Mouse (Mus musculus) kidney, adult 2 months (tissue): ENCODE data around the gene Abcb4.
"Not testable (repeated sequence)": the region's sequence is repeated elsewhere in the genome, so short reads cannot be mapped to it uniquely, and the experiment has no call there.

Experiments used
- CTCF ChIP-seq: fragments of 200-500 bp; conservative IDR thresholded peaks from 2 replicates; pipeline ENCODE4 v1.5.1; 2011; ENCODE audit warnings: low read depth, mild to moderate bottlenecking, control low read depth, low read length, moderate library complexity, mixed read lengths; ENCODE audit not compliant: insufficient read depth, insufficient read length
- POLR2A ChIP-seq: fragments of 200-500 bp; IDR thresholded peaks from one replicate; pipeline ENCODE4 v1.6.1; 2011; ENCODE audit warnings: low read depth, low read length, control low read depth

DNA sequence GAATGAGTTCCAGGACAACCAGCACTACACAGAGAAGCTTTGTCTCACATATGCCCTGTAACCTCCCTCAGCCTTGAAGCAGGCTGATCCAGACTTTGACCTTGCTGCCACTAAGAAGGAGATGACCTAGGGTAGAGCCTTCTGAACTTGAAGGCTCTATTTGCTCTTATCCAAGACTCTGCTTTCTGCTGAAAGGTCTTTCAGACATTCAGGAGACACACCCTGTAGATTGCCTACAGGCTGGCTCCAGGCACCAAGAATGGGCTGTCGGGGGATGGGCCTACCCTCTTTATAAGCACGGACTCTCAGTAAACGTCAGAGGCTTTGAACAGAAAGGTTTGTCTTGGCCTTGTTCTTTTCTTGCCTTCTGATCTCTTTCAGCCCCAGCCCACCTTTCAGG is 113.1 kb downstream of the Abcb4 start:
- not testable (repeated sequence) for TF ChIP-seq POLR2A, CTCF
